Mouse (Mus musculus) brain, embryonic 14.5 days (tissue): ENCODE measurements around the gene Plagl1. TPM values are rescaled to one million over a fixed set of nuclear protein-coding genes. Genes with fewer than 3 reads are reported as not detected.
A peak's percentile ranks its signal among the peaks of the same experiment; 100 is the strongest.
"Not testable (repeated sequence)": the region's sequence is repeated elsewhere in the genome, so short reads cannot be mapped to it uniquely, and the experiment has no call there.

Source experiments
- DNase-seq: peaks from one replicate; pipeline ENCODE4 v3.0.0-alpha.2; 2011; ENCODE audit warnings: low read depth
- CTCF ChIP-seq: fragments of 200-500 bp; IDR thresholded peaks from 2 replicates; pipeline ENCODE4 v1.5.1; 2012; ENCODE audit warnings: inconsistent platforms, mild to moderate bottlenecking, moderate library complexity, borderline replicate concordance; ENCODE audit not compliant: insufficient read depth, insufficient read length; ENCODE audit errors: extremely low read depth
- POLR2A ChIP-seq: fragments of 200-500 bp; IDR thresholded peaks from 2 replicates; pipeline ENCODE4 v1.6.1; 2012; ENCODE audit warnings: mild to moderate bottlenecking, inconsistent platforms, borderline replicate concordance; ENCODE audit not compliant: poor library complexity, insufficient read depth, insufficient read length, severe bottlenecking; ENCODE audit errors: extremely low read depth
- polyA plus RNA-seq: library from polyadenylated mRNA; depleted of rRNA; stranded (reverse); fragments of >200 nt; gene quantifications from 2 replicates; pipeline ENCODE4 v1.2.3, GENCODE M21; 2012; rRNA removed

The Plagl1 gene
- polyA plus RNA-seq, result 103 and 125 TPM in 2 replicates

DNA sequence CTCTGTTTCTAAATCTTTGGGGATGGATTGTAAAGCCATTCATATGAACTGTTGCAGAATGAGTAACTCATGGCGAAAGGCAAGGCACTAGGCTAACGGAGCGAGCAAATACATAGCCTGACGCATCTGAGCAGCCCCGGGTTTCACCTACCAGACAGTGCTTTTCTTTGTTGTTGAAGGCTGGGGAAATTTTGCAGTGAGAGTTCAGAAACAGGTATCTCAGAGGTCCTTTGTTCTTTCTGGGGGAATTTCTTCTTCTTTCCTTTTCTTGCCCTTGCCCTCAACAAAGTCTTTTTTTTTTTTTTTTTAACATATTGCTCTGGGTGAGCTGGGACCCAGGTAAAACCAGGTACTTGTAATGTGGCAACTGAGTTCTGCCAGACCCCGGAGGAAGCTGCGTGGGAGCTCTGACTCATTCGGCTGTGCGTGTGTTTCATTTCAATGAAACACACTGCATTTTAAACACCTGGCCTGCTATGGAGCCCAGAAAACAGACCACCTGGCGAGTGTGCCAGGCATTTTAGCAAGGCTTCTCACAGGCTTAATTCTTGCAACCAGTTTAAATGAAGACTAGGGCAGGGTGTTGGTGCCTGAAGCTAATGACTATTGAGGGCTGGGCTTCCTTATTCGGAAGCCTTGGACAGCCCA, at the start of gene Plagl1:
TSS of gene Plagl1 (plus strand) at position 484 of the 648 bp plus-strand sequence.
- TF ChIP-seq CTCF, result no peak
- no peak for TF ChIP-seq POLR2A
- DNase-seq, result peak; percentile 14

DNA sequence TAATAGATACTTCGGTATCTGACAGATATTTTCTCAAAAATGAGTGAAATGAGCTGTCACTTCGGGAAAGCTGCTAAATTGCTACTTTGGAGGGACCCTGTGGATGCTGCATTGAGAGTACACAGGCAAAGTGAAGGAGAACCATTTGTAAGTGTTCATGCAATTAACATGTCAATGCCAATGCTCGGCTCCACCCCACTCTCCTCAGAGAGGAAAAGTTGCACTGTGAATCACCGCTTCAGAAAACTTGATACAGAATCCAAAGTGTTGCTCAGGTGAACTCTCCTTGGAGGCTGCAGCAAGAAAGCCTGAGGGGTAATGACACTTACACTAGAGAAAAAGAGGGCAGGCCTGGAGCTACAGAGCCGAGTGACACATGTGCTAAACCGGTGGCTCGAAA, 46.3 kb upstream of the Plagl1 start:
- TF ChIP-seq POLR2A (no peak), CTCF (no peak)
- DNase-seq, result no peak

DNA sequence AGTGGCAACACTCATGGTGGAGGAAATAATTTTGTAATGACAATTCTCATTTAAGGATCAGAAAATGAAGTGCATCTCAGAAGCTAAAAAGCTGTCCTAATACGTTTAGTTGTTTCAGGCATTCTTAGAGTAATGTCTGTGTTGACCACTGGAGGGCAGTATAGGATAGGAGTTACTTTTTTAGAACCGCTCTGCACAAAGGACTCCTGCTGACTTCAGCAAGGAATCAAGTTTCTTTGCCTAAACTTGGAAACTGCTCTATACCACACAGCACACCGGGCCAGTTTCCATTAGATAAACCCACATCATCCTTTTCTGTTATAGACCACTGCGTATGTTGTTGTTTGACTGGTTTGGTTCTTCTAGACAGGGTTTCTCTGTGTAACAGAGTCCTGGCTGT, 43.7 kb upstream of the Plagl1 start:
- peak; percentile 89 for DNase-seq
- no peak for TF ChIP-seq POLR2A
- TF ChIP-seq CTCF, result peak; percentile 65

DNA sequence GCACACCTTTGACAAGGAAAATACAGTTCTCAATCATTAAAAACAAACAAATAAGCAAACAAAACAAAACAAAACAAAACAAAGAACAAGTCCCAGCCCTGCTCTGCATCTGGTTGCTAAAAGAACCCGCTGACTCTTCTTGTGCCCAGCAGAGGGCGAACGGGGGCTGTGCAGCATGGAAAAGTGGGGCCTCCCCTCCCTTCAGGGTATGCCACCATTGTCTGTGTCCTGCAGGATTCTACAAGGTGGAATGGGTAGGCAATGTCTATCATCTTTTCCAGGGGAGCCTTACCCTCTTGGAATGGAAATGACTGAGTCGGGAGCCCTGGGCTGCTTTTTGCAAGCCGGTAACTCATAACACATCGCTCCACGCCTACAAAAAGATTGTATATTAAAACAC, 41.8 kb upstream of the Plagl1 start:
- no peak for TF ChIP-seq POLR2A
- peak; percentile 69 for TF ChIP-seq CTCF
- peak; percentile 66 for DNase-seq

GRCm38 (mm10) chr10:13019026-13019425, 41.3 kb upstream of the Plagl1 start:
- DNase-seq, result no peak
- no peak for TF ChIP-seq POLR2A
- no peak for TF ChIP-seq CTCF

GRCm38 (mm10) chr10:13022103-13022502, 38.2 kb upstream of the Plagl1 start:
- no peak for TF ChIP-seq CTCF
- TF ChIP-seq POLR2A, result no peak
- DNase-seq, result no peak

DNA sequence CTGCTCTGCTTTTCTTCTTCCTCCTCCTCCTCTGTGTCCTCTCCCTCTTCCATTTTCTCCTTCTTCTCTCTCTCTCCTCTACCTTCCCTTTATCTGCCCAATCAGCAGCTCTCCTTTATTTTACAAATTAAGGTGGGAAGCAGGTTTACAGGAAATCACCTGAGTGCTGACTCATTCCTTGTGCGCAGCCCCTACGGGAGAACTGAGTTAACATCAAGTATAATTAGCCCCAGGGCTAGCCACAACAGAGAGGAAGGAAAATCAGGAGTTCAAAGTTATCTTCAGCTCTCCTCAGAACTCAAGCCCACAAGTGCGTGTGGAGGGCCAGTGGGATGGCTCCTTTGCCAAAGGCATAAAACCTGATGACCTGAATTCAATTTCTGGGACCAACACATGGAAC, 36.3 kb upstream of the Plagl1 start:
- not testable (repeated sequence) for DNase-seq

DNA sequence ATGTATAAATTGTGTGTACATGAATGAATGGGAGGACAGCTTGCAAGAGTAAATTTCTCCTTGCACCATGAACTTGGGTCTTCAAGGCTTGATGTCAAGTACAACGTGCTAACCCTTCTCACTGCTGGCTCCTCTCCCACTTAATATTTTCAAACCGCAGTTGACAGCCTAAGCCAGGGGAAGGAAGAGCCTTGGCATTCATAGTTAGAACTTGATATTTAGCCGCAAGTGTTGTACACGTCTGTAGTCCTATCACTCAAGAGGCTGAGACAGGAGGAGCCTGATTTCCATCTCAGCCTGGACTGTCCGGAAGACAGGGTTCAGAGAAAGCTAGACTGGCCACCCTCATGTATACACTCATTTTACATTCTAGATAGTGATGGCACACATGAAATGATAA, 32.6 kb upstream of the Plagl1 start:
- TF ChIP-seq POLR2A (no peak), CTCF (no peak)
- DNase-seq, result no peak

DNA sequence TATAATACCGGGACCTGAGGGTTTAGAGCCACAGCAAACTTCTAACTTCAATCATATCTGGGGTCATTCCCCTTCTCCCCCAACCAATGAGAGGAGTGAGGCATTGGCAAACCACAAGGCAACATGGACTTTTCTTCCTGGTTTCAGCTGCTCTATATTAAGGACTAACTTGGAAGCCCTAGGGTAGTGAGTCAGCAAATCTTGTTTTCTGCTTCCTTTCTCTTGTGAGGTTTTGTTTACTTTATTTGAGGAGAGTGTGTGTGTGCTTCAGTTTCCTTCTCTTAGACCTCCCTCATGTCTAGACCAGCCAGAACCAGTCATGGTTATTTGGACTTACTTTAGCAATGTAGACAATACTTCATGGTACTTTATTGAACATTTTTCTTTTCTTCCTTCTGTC, 32.1 kb upstream of the Plagl1 start:
- TF ChIP-seq CTCF (no peak), POLR2A (no peak)
- no peak for DNase-seq

DNA sequence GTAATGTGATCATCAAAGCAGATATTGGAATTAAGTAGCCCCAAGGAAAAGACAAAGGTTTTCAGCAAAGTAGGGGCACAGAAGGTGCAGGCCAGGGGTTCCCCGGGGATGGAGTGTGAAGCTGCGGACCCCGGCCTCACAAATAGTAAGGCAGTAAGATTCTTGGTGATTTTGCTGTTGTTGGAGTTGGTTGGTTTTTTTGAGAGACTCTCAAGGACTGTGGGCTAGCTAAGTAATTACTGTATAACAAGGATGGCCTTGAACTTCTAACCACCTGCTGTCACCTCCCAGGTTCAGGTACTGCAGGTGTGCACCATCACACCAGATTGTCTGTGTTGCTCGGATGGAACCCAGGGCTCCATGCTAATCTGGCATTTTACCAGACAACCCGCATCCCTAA, 30.9 kb upstream of the Plagl1 start:
- no peak for DNase-seq
- TF ChIP-seq POLR2A, result no peak
- no peak for TF ChIP-seq CTCF

DNA sequence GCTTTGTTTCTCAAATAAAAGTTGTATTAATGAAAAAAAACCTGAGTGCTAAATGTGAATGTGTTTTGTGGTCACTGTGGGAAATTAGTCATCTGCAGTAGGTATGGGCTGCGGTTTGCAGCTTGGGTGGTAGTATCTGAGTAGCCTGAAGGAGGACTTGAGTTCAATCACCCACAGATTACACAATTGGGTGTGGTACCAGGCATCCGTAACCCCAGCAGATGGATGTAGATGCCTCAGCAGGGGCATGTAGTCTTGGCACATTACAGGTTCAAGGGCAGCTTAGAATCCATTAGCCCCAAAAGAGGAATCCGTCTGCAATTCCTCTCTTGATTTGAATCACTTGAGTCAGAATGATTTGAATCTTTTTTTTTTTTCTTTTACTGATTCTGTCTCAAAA, 25.0 kb upstream of the Plagl1 start:
- no peak for DNase-seq
- TF ChIP-seq CTCF (no peak), POLR2A (no peak)

GRCm38 (mm10) chr10:13039637-13040174, 20.6 kb upstream of the Plagl1 start:
- no peak for DNase-seq
- TF ChIP-seq POLR2A (no peak), CTCF (no peak)
